Comparison of ENCODE assay signal across 8 mouse cellular contexts in genomic region chr1:150993162-150994064, GRCm38 (mm10). TPM values are rescaled to one million over a fixed set of nuclear protein-coding genes. Genes with fewer than 3 reads are reported as not detected.
A peak's percentile ranks its signal among the peaks of the same experiment; 100 is the strongest.
DNase-seq lines count a peak whose midpoint lies in the region; ATAC-seq lines count a peak whose summit lies in the region.

Gene Hmcn1 (minus strand): TSS chr1:150993435.

- H3K4me2 ChIP-seq in embryonic facial prominence, embryonic 11.5 days (ENCODE audit: low read depth, low read length) = peak within 1 kb of the TSS; percentile 60
- H3K4me2 ChIP-seq in heart, embryonic 13.5 days = peak within 1 kb of the TSS; percentile 85

- H3K27me3 ChIP-seq in embryonic facial prominence, embryonic 11.5 days (ENCODE audit: control insufficient read depth, insufficient read depth, low read length) = no peaks in the 10 kb centered on the region
- no peaks in the 10 kb centered on the region for H3K27me3 ChIP-seq in heart, embryonic 13.5 days (replicated peaks)
- peaks cover 20% of the 10 kb centered on the region for H3K27me3 ChIP-seq in megakaryocyte, embryonic 14.5 days (replicated peaks)

- no peaks in the 10 kb centered on the region for H3K36me3 ChIP-seq in embryonic facial prominence, embryonic 11.5 days (replicated peaks; ENCODE audit: control insufficient read depth, insufficient read depth, low read depth, low read length)
- H3K36me3 ChIP-seq in heart, embryonic 13.5 days = no peaks in the 10 kb centered on the region
- no peaks in the 10 kb centered on the region for H3K36me3 ChIP-seq in megakaryocyte, embryonic 14.5 days (replicated peaks; ENCODE audit: low read length)

- peak; percentile 9 for DNase-seq in right cerebral cortex, postnatal 14 days
- DNase-seq in right cerebral cortex, postnatal 25 days = no peak
- DNase-seq in embryonic facial prominence, embryonic 11.5 days (ENCODE audit: low spot score) = peak; percentile 90
- peak; percentile 48 to 68 for DNase-seq in kidney, postnatal 25 days
- peak; percentile 11 to 17 for DNase-seq in spleen, postnatal 36 days (ENCODE audit: low spot score in 2 of 2)
- DNase-seq in layer of hippocampus, adult 9-10 months (ENCODE audit: low spot score) = no peak

- peak within 1 kb of the TSS; percentile 69 for H3K9ac ChIP-seq in embryonic facial prominence, embryonic 11.5 days (replicated peaks; ENCODE audit: low read length)
- H3K9ac ChIP-seq in heart, embryonic 13.5 days = peak within 1 kb of the TSS; percentile 95

- no peaks in the 10 kb centered on the region for H3K4me1 ChIP-seq in embryonic facial prominence, embryonic 11.5 days (ENCODE audit: control insufficient read depth, insufficient read depth, low read length)
- peaks cover 35% of the 10 kb centered on the region for H3K4me1 ChIP-seq in heart, embryonic 13.5 days
- peaks cover 27% of the 10 kb centered on the region for H3K4me1 ChIP-seq in megakaryocyte, embryonic 14.5 days

- no peaks in the 10 kb centered on the region for H3K9me3 ChIP-seq in embryonic facial prominence, embryonic 11.5 days (replicated peaks; ENCODE audit: control insufficient read depth, low read length)
- H3K9me3 ChIP-seq in heart, embryonic 13.5 days = peaks cover 6% of the 10 kb centered on the region; the same call in 1 of the 2 replicates
- peaks cover 5% of the 10 kb centered on the region; the same call in 1 of the 2 replicates for H3K9me3 ChIP-seq in megakaryocyte, embryonic 14.5 days

- peak within 1 kb of the TSS; percentile 52 for H3K4me3 ChIP-seq in embryonic facial prominence, embryonic 11.5 days (ENCODE audit: low read depth, low read length)
- H3K4me3 ChIP-seq in heart, embryonic 13.5 days = peak within 1 kb of the TSS; percentile 82
- peak within 1 kb of the TSS; percentile 90 for H3K4me3 ChIP-seq in megakaryocyte, embryonic 14.5 days (replicated peaks)

- WGBS in embryonic facial prominence, embryonic 11.5 days = under 1% methylated on average over 37 of the region's 38 CpGs
- WGBS in heart, embryonic 13.5 days = under 1% methylated on average over 38 of the region's 38 CpGs

- H3K27ac ChIP-seq in embryonic facial prominence, embryonic 11.5 days (replicated peaks; ENCODE audit: low read depth, low read length) = peak within 1 kb of the TSS; percentile 83
- H3K27ac ChIP-seq in heart, embryonic 13.5 days (replicated peaks) = peak within 1 kb of the TSS; percentile 95

- ATAC-seq in embryonic facial prominence, embryonic 11.5 days (replicated peaks; ENCODE audit: insufficient number of reproducible peaks, low FRiP score, low TSS enrichment, low read depth) = peak; percentile 91
- ATAC-seq in heart, embryonic 13.5 days (ENCODE audit: extremely low read depth, insufficient number of reproducible peaks, low FRiP score, low TSS enrichment) = peak; percentile 80

RNA-seq across cellular contexts. Expression of gene Hmcn1, which starts in this region (rescaled TPM):
- polyA plus RNA-seq in embryonic facial prominence, embryonic 11.5 days (2014; fragmentation: Nextera tagmentation; extraction: Ambion mirVana) = 25.5 and 32.8 TPM in 2 replicates
- 18.7 and 19.0 TPM in 2 replicates for polyA plus RNA-seq in heart, embryonic 13.5 days (2015; fragmentation: Nextera tagmentation; extraction: Ambion mirVana)
- 0.80 TPM in 1 of 2 replicates, not detected in the other for polyA plus RNA-seq in megakaryocyte, embryonic 14.5 days (2012; ENCODE audit: insufficient read depth, low replicate concordance)

Comparison
In these comparisons a context has a peak if more than half of its experiments do, and no peak if none do; other contexts are left out.
1. RNA of gene Hmcn1 (polyA plus RNA-seq): 25.5 to 32.8 TPM in embryonic facial prominence, embryonic 11.5 days and 18.7 to 19.0 TPM in heart, embryonic 13.5 days; 0.80 TPM in megakaryocyte, embryonic 14.5 days; every median in the first group is over 10 times any median in the second.
2. DNase-seq: peak in right cerebral cortex, postnatal 14 days (single experiment), embryonic facial prominence, embryonic 11.5 days (single experiment), kidney, postnatal 25 days (2 of 2) and spleen, postnatal 36 days (2 of 2); none in right cerebral cortex, postnatal 25 days (single experiment) and layer of hippocampus, adult 9-10 months (single experiment).
3. Peak in every context shown above with its lines, with median percentiles within 50 percentile points of each other: H3K4me3 ChIP-seq.